Mouse (Mus musculus) MEL (cell line): ENCODE measurements around the gene Mmgt2. TPM values are rescaled to one million over a fixed set of nuclear protein-coding genes. Genes with fewer than 3 reads are reported as not detected.
A peak's percentile ranks its signal among the peaks of the same experiment; 100 is the strongest.

ENCODE experiments used
- DNase-seq: peaks from one replicate; pipeline ENCODE4 v3.0.0; 2011; ENCODE audit warnings: low read depth, low spot score
- H3K27ac ChIP-seq: 2 replicates; pipeline ENCODE4 v1.5.1; 2012; ENCODE audit warnings: low read depth, mild to moderate bottlenecking, control low read depth, low read length, moderate library complexity; ENCODE audit not compliant: control insufficient read depth
- H3K27me3 ChIP-seq, 2 experiments: fragments of 150-350 bp in 1 of 2; sonication (generic) in 1 of 2; 2 replicates each; pipeline ENCODE4 v1.6.1; 2012; ENCODE audit warnings: low read length in 2 of 2, mild to moderate bottlenecking in 2 of 2, improper control_type of control experiment in 1 of 2, moderate library complexity in 1 of 2; ENCODE audit not compliant: insufficient read depth in 2 of 2, control insufficient read depth in 1 of 2
- H3K36me3 ChIP-seq, 2 experiments: 2 replicates each; pipeline ENCODE4 v1.6.1; 2012 to 2014; ENCODE audit warnings: low read length in 2 of 2, improper control_type of control experiment in 1 of 2, inconsistent platforms in 1 of 2, mild to moderate bottlenecking in 1 of 2; ENCODE audit not compliant: insufficient read depth in 2 of 2, control insufficient read depth in 1 of 2
- H3K4me1 ChIP-seq, 2 experiments: fragments of 150-350 bp in 1 of 2; sonication (generic) in 1 of 2; 2 replicates each; pipeline ENCODE4 v1.6.1; 2012; ENCODE audit warnings: low read length in 2 of 2, improper control_type of control experiment in 1 of 2, mild to moderate bottlenecking in 1 of 2; ENCODE audit not compliant: insufficient read depth in 2 of 2, control insufficient read depth in 1 of 2
- H3K4me3 ChIP-seq, 2 experiments: fragments of 150-350 bp in 1 of 2; sonication (generic) in 1 of 2; 2 replicates each; pipeline ENCODE4 v1.5.1; 2012; ENCODE audit warnings: low read depth in 2 of 2, low read length in 2 of 2, mild to moderate bottlenecking in 2 of 2, moderate library complexity in 2 of 2, control low read depth in 1 of 2, improper control_type of control experiment in 1 of 2; ENCODE audit not compliant: control insufficient read depth in 1 of 2, insufficient read depth in 1 of 2
- H3K79me2 ChIP-seq: 2 replicates; pipeline ENCODE4 v1.6.1; 2012; ENCODE audit warnings: mild to moderate bottlenecking, low read length, moderate library complexity; ENCODE audit not compliant: control insufficient read depth, poor library complexity, insufficient read depth
- H3K9ac ChIP-seq: 2 replicates; pipeline ENCODE4 v1.6.1; 2012; ENCODE audit warnings: low read depth, mild to moderate bottlenecking, control low read depth, low read length, moderate library complexity; ENCODE audit not compliant: control insufficient read depth, poor library complexity, severe bottlenecking
- H3K9me3 ChIP-seq: fragments of 150-350 bp; sonication (generic); replicated peaks from 2 replicates; pipeline ENCODE4 v1.6.1; 2012; ENCODE audit warnings: mild to moderate bottlenecking, low read length, improper control_type of control experiment, moderate library complexity; ENCODE audit not compliant: insufficient read depth
- CHD1 ChIP-seq: IDR thresholded peaks from 2 replicates; pipeline ENCODE4 v1.6.1; 2012; ENCODE audit warnings: low read depth, mild to moderate bottlenecking, inconsistent platforms, low read length, improper control_type of control experiment
- ELF1 ChIP-seq: IDR thresholded peaks from 2 replicates; pipeline ENCODE4 v1.6.1; 2014; ENCODE audit warnings: low read depth, mild to moderate bottlenecking, inconsistent platforms, low read length, improper control_type of control experiment, moderate library complexity
- EP300 ChIP-seq, 2 experiments: IDR thresholded peaks; 2 replicates each; pipeline ENCODE4 v1.6.1; 2011; ENCODE audit warnings: improper control_type of control experiment in 2 of 2, low read length in 2 of 2, low read depth in 1 of 2, mild to moderate bottlenecking in 1 of 2
- GATA1 ChIP-seq: IDR thresholded peaks from 2 replicates; pipeline ENCODE4 v1.6.1; 2011; ENCODE audit warnings: low read depth, low read length, improper control_type of control experiment
- HCFC1 ChIP-seq: IDR thresholded peaks from 2 replicates; pipeline ENCODE4 v1.6.1; 2012; ENCODE audit warnings: low read depth, mild to moderate bottlenecking, inconsistent platforms, low read length, improper control_type of control experiment, moderate library complexity
- JUND ChIP-seq: IDR thresholded peaks from 2 replicates; pipeline ENCODE4 v1.6.1; 2011; ENCODE audit warnings: low read depth, mild to moderate bottlenecking, improper control_type of control experiment, low read length
- KAT2A ChIP-seq: conservative IDR thresholded peaks from 2 replicates; pipeline ENCODE4 v1.6.1; 2012; ENCODE audit warnings: low read depth, low read length, improper control_type of control experiment, inconsistent platforms
- MAX ChIP-seq: IDR thresholded peaks from 2 replicates; pipeline ENCODE4 v1.6.1; 2011; ENCODE audit warnings: low read length, improper control_type of control experiment
- MEF2A ChIP-seq: IDR thresholded peaks from 2 replicates; pipeline ENCODE4 v1.6.1; 2014; ENCODE audit warnings: low read depth, mild to moderate bottlenecking, inconsistent platforms, low read length, improper control_type of control experiment; ENCODE audit not compliant: poor library complexity, insufficient replicate concordance, severe bottlenecking; ENCODE audit errors: extremely low read depth
- MXI1 ChIP-seq: IDR thresholded peaks from 2 replicates; pipeline ENCODE4 v1.6.1; 2011; ENCODE audit warnings: mild to moderate bottlenecking, low read depth, low read length, improper control_type of control experiment
- MYC ChIP-seq: IDR thresholded peaks from 2 replicates; pipeline ENCODE4 v1.6.1; 2011; ENCODE audit warnings: low read depth, mild to moderate bottlenecking, low read length, improper control_type of control experiment, moderate library complexity
- NRF1 ChIP-seq: IDR thresholded peaks from 2 replicates; pipeline ENCODE4 v1.6.1; 2014; ENCODE audit warnings: low read depth, mild to moderate bottlenecking, inconsistent platforms, low read length, improper control_type of control experiment, moderate library complexity; ENCODE audit not compliant: poor library complexity, insufficient read depth, severe bottlenecking
- POLR2A ChIP-seq, 2 experiments: IDR thresholded peaks; 2 replicates each; pipeline ENCODE4 v1.6.1; 2011 to 2012; ENCODE audit warnings: low read length in 2 of 2, mild to moderate bottlenecking in 2 of 2, control low read depth in 1 of 2, improper control_type of control experiment in 1 of 2, low read depth in 1 of 2, moderate library complexity in 1 of 2; ENCODE audit not compliant: control insufficient read depth in 1 of 2, insufficient read depth in 1 of 2, poor library complexity in 1 of 2
- TAL1 ChIP-seq: IDR thresholded peaks from 2 replicates; pipeline ENCODE4 v1.6.1; 2012; ENCODE audit warnings: mild to moderate bottlenecking, inconsistent platforms, low read length, moderate library complexity, mixed read lengths
- TBP ChIP-seq: IDR thresholded peaks from 2 replicates; pipeline ENCODE4 v1.8.0; 2011; ENCODE audit warnings: low read depth, low read length, improper control_type of control experiment
- UBTF ChIP-seq: IDR thresholded peaks from 2 replicates; pipeline ENCODE4 v1.6.1; 2012; ENCODE audit warnings: low read depth, mild to moderate bottlenecking, inconsistent platforms, low read length, improper control_type of control experiment, moderate library complexity, borderline replicate concordance; ENCODE audit not compliant: insufficient read depth
- USF2 ChIP-seq, 2 experiments: IDR thresholded peaks; 2 replicates each; pipeline ENCODE4 v1.6.1; 2011 to 2012; ENCODE audit warnings: improper control_type of control experiment in 2 of 2, low read length in 2 of 2, borderline replicate concordance in 1 of 2, inconsistent platforms in 1 of 2, low read depth in 1 of 2, mild to moderate bottlenecking in 1 of 2; ENCODE audit not compliant: insufficient read depth in 1 of 2
- ZC3H11A ChIP-seq: IDR thresholded peaks from 2 replicates; pipeline ENCODE4 v1.6.1; 2012; ENCODE audit warnings: low read depth, mild to moderate bottlenecking, inconsistent platforms, low read length, improper control_type of control experiment
- ZMIZ1 ChIP-seq: IDR thresholded peaks from 2 replicates; pipeline ENCODE4 v1.6.1; 2012; ENCODE audit warnings: low read depth, mild to moderate bottlenecking, inconsistent platforms, low read length, improper control_type of control experiment, moderate library complexity
- ZNF384 ChIP-seq: IDR thresholded peaks from 2 replicates; pipeline ENCODE4 v1.6.1; 2012; ENCODE audit warnings: low read depth, mild to moderate bottlenecking, inconsistent platforms, low read length, improper control_type of control experiment
- polyA plus RNA-seq, 2 experiments: library from polyadenylated mRNA; stranded (reverse) in 1 of 2; unstranded in 1 of 2; fragments of >175 nt in 1 of 2; fragments of >200 nt in 1 of 2; gene quantifications; 2 replicates each; pipeline versions ENCODE4 v1.2.1 to v1.2.4; 2012; ENCODE audit warnings: low replicate concordance in 2 of 2, low read depth in 1 of 2; ENCODE audit not compliant: insufficient read length in 2 of 2, insufficient read depth in 1 of 2, missing spikeins in 1 of 2
- total RNA-seq: library from RNA; depleted of rRNA; stranded (reverse); fragments of 300-350 nt; gene quantifications from 2 replicates; pipeline ENCODE4 v1.2.3, GENCODE M21; 2012

The Mmgt2 gene
- total and polyA plus RNA-seq, 3 experiments = 24.1 to 51.9 TPM; not detected in 1

GRCm38 (mm10) chr11:62629352-62630224, 18.9 kb upstream of the Mmgt2 start:
- Histone ChIP-seq H3K9ac (peak overlapping the region; percentile 51), H3K4me1 (peaks cover 4 to 22% of the 10 kb centered on the region in 2 experiments)
- peak; percentile 74 for DNase-seq

GRCm38 (mm10) chr11:62630225-62630821, 18.1 kb upstream of the Mmgt2 start:
- no peak for DNase-seq
- Histone ChIP-seq H3K79me2 (no peaks in the 10 kb centered on the region), H3K9ac (no peak overlapping the region), H3K9me3 (no peaks in the 10 kb centered on the region), H3K27me3 (no peaks in the 10 kb centered on the region), H3K27ac (no peak overlapping the region), H3K36me3 (peaks cover 0 to 14% of the 10 kb centered on the region in 2 experiments; a peak in 2 of 4 replicates), H3K4me3 (no peak overlapping the region), H3K4me1 (peaks cover 3 to 15% of the 10 kb centered on the region in 2 experiments)
- no peak for TF ChIP-seq ZC3H11A
- TF ChIP-seq MYC = no peak
- TF ChIP-seq EP300 (IDR thresholded peaks at IDR 0.05; ENCODE audit: low read depth in 1 of 2, low read length in 2 of 2) = no peak
- TF ChIP-seq HCFC1 = no peak

More at GRCm38 (mm10) chr11:62629352-62630224, 18.9 kb upstream of the Mmgt2 start:
- no peak overlapping the region for H3K27ac ChIP-seq
- H3K4me3 ChIP-seq = peak overlapping the region in 1 of 2 experiments; percentile 30; a peak in 1 of 4 replicates
- TF ChIP-seq ELF1 (peak; percentile 60; the same call in 1 of the 2 replicates), GATA1 (peak; percentile 59), CHD1 (no peak), POLR2A (IDR thresholded peaks at IDR 0.05; ENCODE audit: control insufficient read depth in 1 of 2, insufficient read depth in 1 of 2, low read depth in 1 of 2, low read length in 2 of 2, poor library complexity in 1 of 2) (0 out of 4 replicates have a peak, but pooled peaks of 1 of the 2 experiments have one; percentile 25)
- TF ChIP-seq, all 39 proteins: peak for 3
- Histone ChIP-seq H3K36me3 (peaks cover 0 to 19% of the 10 kb centered on the region in 2 experiments; a peak in 2 of 4 replicates), H3K79me2 (no peaks in the 10 kb centered on the region), H3K27me3 (no peaks in the 10 kb centered on the region), H3K9me3 (no peaks in the 10 kb centered on the region)

GRCm38 (mm10) chr11:62631138-62631537, 17.3 kb upstream of the Mmgt2 start:
- Histone ChIP-seq H3K36me3 (peaks cover 0 to 7% of the 10 kb centered on the region in 2 experiments; a peak in 2 of 4 replicates), H3K79me2 (no peaks in the 10 kb centered on the region), H3K9me3 (no peaks in the 10 kb centered on the region), H3K4me3 (no peak overlapping the region), H3K27me3 (no peaks in the 10 kb centered on the region), H3K9ac (no peak overlapping the region), H3K27ac (no peak overlapping the region), H3K4me1 (peaks cover 0 to 8% of the 10 kb centered on the region in 2 experiments; a peak in 1 of 4 replicates)
- no peak for TF ChIP-seq TAL1
- TF ChIP-seq HCFC1 = no peak
- TF ChIP-seq POLR2A (IDR thresholded peaks at IDR 0.05; ENCODE audit: control insufficient read depth in 1 of 2, insufficient read depth in 1 of 2, low read depth in 1 of 2, low read length in 2 of 2, poor library complexity in 1 of 2) = no peak
- TF ChIP-seq TBP = no peak
- TF ChIP-seq CHD1 = no peak
- TF ChIP-seq ZMIZ1 = no peak
- TF ChIP-seq NRF1 = no peak
- no peak for TF ChIP-seq ZC3H11A
- TF ChIP-seq UBTF = no peak
- no peak for TF ChIP-seq USF2 (IDR thresholded peaks at IDR 0.05; ENCODE audit: borderline replicate concordance in 1 of 2, insufficient read depth in 1 of 2, low read depth in 1 of 2, low read length in 2 of 2)
- TF ChIP-seq MEF2A = no peak
- no peak for TF ChIP-seq MXI1
- no peak for TF ChIP-seq JUND
- TF ChIP-seq KAT2A = no peak
- TF ChIP-seq MAX = no peak
- no peak for TF ChIP-seq ZNF384
- DNase-seq = no peak
